Mouse (Mus musculus) cortical plate, adult 2 months (tissue): ENCODE measurements around the gene Aebp2.

ENCODE experiments used
- CTCF ChIP-seq: fragments of 200-500 bp; IDR thresholded peaks from 2 replicates; pipeline ENCODE4 v1.5.1; 2011; ENCODE audit warnings: mild to moderate bottlenecking, control low read depth, low read length; ENCODE audit not compliant: insufficient read depth; ENCODE audit errors: extremely low read depth
- POLR2A ChIP-seq: fragments of 200-500 bp; IDR thresholded peaks from 2 replicates; pipeline ENCODE4 v1.6.1; 2011; ENCODE audit warnings: mild to moderate bottlenecking, low read length, control low read depth; ENCODE audit not compliant: insufficient read depth; ENCODE audit errors: extremely low read depth

DNA sequence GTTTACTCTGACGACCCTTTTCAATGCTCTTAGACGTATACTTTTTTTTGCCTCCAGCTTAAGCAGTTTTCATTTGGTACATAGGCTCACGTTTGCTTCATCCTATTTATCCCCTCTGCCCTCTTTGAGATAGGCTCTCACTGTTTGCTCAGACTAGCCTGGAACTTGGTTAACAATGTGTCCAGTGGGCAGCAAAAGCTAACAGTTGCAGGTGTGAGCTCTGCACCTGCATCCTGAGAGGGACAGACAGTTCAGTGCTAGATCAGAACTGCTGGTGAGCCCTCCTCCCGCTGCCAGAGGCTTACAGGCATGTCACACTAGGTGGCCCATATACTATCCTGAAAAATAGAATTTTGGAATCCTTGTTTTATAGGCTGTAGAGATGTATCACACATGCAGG, 7.8 kb downstream of the Aebp2 start:
- TF ChIP-seq CTCF: no peak
- TF ChIP-seq POLR2A: no peak
